Mouse (Mus musculus) adrenal gland, postnatal 36 days (tissue): Measurements from ENCODE around the gene Fbxo24. TPM values are rescaled to one million over a fixed set of nuclear protein-coding genes. Genes with fewer than 3 reads are reported as not detected.

Source experiments
- total RNA-seq, 2 experiments: library from RNA; stranded (reverse); gene quantifications; 2 replicates each; pipeline ENCODE4 v1.2.3; 2021

Fbxo24 gene
- total RNA-seq, 2 experiments from 2014 or later = 0.93 to 1.7 TPM

Other genes starting within 250 kb of the Fbxo24 start
- under 1 TPM in 1 of 2 experiments, not detected in 1; 0.03 TPM for gene Zan, start 151.9 kb downstream of the Fbxo24 start, total RNA-seq
- gene Pop7, start 126.5 kb downstream of the Fbxo24 start, total RNA-seq = 10 to 100 TPM; 25.6 to 27.0 TPM
- gene Gigyf1, start 110.5 kb downstream of the Fbxo24 start, total RNA-seq = 10 to 100 TPM; 32.0 to 32.8 TPM
- not detected for gene Epo, start 95.8 kb downstream of the Fbxo24 start, total RNA-seq
- 100 to 1,000 TPM; 544 to 638 TPM for gene Gnb2, start 95.5 kb downstream of the Fbxo24 start, total RNA-seq
- 1 to 10 TPM; 2.6 to 3.3 TPM for gene Actl6b, start 75.5 kb downstream of the Fbxo24 start, total RNA-seq
- gene Tfr2, start 59.2 kb downstream of the Fbxo24 start, total RNA-seq = 1 to 10 TPM in 1 of 2 experiments, under 1 TPM in 1; 0.95 to 1.1 TPM
- gene Mospd3, start 27.9 kb downstream of the Fbxo24 start, total RNA-seq = 10 to 100 TPM; 45.6 to 47.8 TPM
- gene Pcolce, start 15.2 kb downstream of the Fbxo24 start, total RNA-seq = 100 to 1,000 TPM; 874 to 904 TPM
- 10 to 100 TPM; 23.5 to 36.1 TPM for gene Lrch4, start 119 bp upstream of the Fbxo24 start, total RNA-seq
- gene Gm20605, start 173 bp upstream of the Fbxo24 start, total RNA-seq = 1 to 10 TPM; 7.9 to 9.6 TPM
- gene Sap25, start 12.3 kb upstream of the Fbxo24 start, total RNA-seq = 1 to 10 TPM; 1.9 to 7.8 TPM
- 1 to 10 TPM; 4.8 to 6.2 TPM for gene Irs3, start 16.7 kb upstream of the Fbxo24 start, total RNA-seq
- 10 to 100 TPM; 30.4 to 30.6 TPM for gene Agfg2, start 55.7 kb upstream of the Fbxo24 start, total RNA-seq
- 1 to 10 TPM; 3.1 to 3.2 TPM for gene Nyap1, start 112.6 kb upstream of the Fbxo24 start, total RNA-seq
- gene Tsc22d4, start 116.7 kb upstream of the Fbxo24 start, total RNA-seq = 10 to 100 TPM; 79.5 to 84.6 TPM
- gene Ppp1r35, start 149.8 kb upstream of the Fbxo24 start, total RNA-seq = 10 to 100 TPM; 24.6 to 28.4 TPM
- gene Mepce, start 158.7 kb upstream of the Fbxo24 start, total RNA-seq = 10 to 100 TPM; 52.0 to 56.4 TPM
- 1 to 10 TPM; 2.3 to 3.0 TPM for gene Zcwpw1, start 158.8 kb upstream of the Fbxo24 start, total RNA-seq
- gene Pilra, start 207.3 kb upstream of the Fbxo24 start, total RNA-seq = 1 to 10 TPM; 2.4 to 3.9 TPM
- gene Pilrb1, start 229.1 kb upstream of the Fbxo24 start, total RNA-seq = 1 to 10 TPM; 1.3 to 1.5 TPM
- 1 to 10 TPM in 1 of 2 experiments, under 1 TPM in 1; 0.76 to 1.4 TPM for gene Pilrb2, start 242.8 kb upstream of the Fbxo24 start, total RNA-seq